Mouse (Mus musculus) kidney, postnatal 0 days (tissue): ENCODE data around the gene Odf2l. TPM values are rescaled to one million over a fixed set of nuclear protein-coding genes. Genes with fewer than 3 reads are reported as not detected.

Source experiments
- ATAC-seq: fragments of 200-750 bp; cut with Nextera tagmentation; replicated peaks from 2 replicates; pipeline ENCODE4 v1.8.0; 2017; ENCODE audit warnings: low read depth, moderate number of reproducible peaks, moderate TSS enrichment, moderate library complexity; ENCODE audit not compliant: low FRiP score
- DNase-seq: peaks from one replicate; pipeline ENCODE4 v3.0.0-alpha.2; 2016; ENCODE audit warnings: low spot score
- H3K27ac ChIP-seq: fragments of 300-500 bp; sonication (generic); 2 replicates; pipeline ENCODE4 v1.5.1; 2014; ENCODE audit warnings: mild to moderate bottlenecking
- H3K27me3 ChIP-seq: fragments of 300-500 bp; sonication (generic); 2 replicates; pipeline ENCODE4 v1.6.1; 2014; ENCODE audit warnings: low read length, mixed read lengths; ENCODE audit not compliant: insufficient read depth
- H3K36me3 ChIP-seq: fragments of 300-500 bp; sonication (generic); 2 replicates; pipeline ENCODE4 v1.6.1; 2014; ENCODE audit warnings: low read length, mixed read lengths; ENCODE audit not compliant: insufficient read depth
- H3K4me1 ChIP-seq: fragments of 300-500 bp; sonication (generic); replicated peaks from 2 replicates; pipeline ENCODE4 v1.6.1; 2014; ENCODE audit warnings: antibody characterized with exemption, low read length, mixed read lengths; ENCODE audit not compliant: insufficient read depth
- H3K4me2 ChIP-seq: fragments of 300-500 bp; sonication (generic); 2 replicates; pipeline ENCODE4 v1.6.1; 2014; ENCODE audit warnings: mild to moderate bottlenecking, low read length, moderate library complexity, mixed read lengths
- H3K4me3 ChIP-seq: fragments of 300-500 bp; sonication (generic); replicated peaks from 2 replicates; pipeline ENCODE4 v1.5.1; 2014; ENCODE audit warnings: low read depth, low read length
- H3K9ac ChIP-seq: fragments of 300-500 bp; sonication (generic); 2 replicates; pipeline ENCODE4 v1.6.1; 2014; ENCODE audit warnings: low read depth, low read length
- H3K9me3 ChIP-seq: fragments of 300-500 bp; sonication (generic); replicated peaks from 2 replicates; pipeline ENCODE4 v1.6.1; 2016; ENCODE audit warnings: low read length, inconsistent platforms, mixed read lengths
- CTCF ChIP-seq: IDR thresholded peaks from 2 replicates; pipeline ENCODE4 v1.5.1; 2016; ENCODE audit warnings: antibody characterized with exemption, low read depth, mild to moderate bottlenecking, moderate library complexity
- WGBS: fragments of 180-500 bp; shearing (Covaris S2); extraction: QIAGEN DNeasy Blood & Tissue Kit; methylation state at CpG from one replicate; pipeline ENCODE4 v1.1.7; 2014; 5-methylcytosine and 5-hydroxymethylcytosine counted together
- polyA plus RNA-seq: library from polyadenylated mRNA; unstranded; fragments of >200 nt; fragmentation: Nextera tagmentation; extraction: Ambion mirVana; gene quantifications from 2 replicates; pipeline ENCODE4 v1.2.1, GENCODE M21; 2015

Gene Odf2l
- polyA plus RNA-seq, 1 experiment from 2014 or later, result 15.3 TPM

DNA sequence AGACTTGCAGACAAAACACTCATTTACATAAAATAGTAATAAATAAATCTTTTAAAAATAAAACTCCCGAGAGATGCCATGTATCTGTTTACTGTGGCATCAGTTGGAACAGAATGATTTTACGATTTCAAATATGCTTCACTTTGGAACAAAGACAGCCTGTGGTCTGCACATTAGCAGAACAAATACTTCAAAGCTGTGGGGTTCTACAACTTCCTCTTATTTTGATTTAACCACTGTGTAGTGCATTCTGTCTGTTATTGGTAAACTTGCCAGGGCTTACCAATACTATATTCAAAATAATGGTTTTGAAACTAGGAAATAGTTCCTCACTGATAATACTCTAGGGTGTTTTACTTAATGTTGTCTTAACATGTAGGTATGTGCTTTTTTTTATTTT is 8.2 kb downstream of the Odf2l start:
- H3K4me1 ChIP-seq, result no peaks in the 10 kb centered on the region
- H3K9me3 ChIP-seq, result no peaks in the 10 kb centered on the region
- H3K9ac ChIP-seq, result no peak overlapping the region
- no peak for ATAC-seq
- no peak overlapping the region for H3K27ac ChIP-seq
- H3K4me3 ChIP-seq, result no peak overlapping the region
- WGBS, result 84% methylated on average over 2 of the region's 2 CpGs
- no peak for TF ChIP-seq CTCF
- no peaks in the 10 kb centered on the region for H3K27me3 ChIP-seq
- H3K4me2 ChIP-seq, result no peak overlapping the region
- H3K36me3 ChIP-seq, result 0 out of 2 replicates have a peak, but pooled peaks cover 10% of the 10 kb centered on the region
- DNase-seq, result no peak

DNA sequence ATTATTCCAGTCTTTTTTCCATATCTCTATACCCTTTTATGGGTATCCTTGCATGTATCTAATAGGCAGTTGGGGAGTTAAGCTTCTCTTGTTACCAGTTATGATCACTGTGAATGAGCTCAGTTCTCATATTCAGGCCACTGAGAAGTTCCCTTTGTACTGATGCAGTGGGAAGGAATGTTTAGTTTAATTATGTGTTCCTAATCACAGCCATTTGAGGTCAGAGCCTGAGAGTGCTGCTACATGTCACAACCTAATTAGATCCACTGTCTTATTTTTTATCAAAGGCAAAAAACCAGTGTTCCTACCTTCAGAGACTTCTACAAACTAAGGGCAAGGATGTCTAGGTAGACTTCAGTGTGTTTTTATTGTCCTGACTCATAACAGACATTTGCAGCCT is 11.0 kb downstream of the Odf2l start:
- DNase-seq, result no peak

DNA sequence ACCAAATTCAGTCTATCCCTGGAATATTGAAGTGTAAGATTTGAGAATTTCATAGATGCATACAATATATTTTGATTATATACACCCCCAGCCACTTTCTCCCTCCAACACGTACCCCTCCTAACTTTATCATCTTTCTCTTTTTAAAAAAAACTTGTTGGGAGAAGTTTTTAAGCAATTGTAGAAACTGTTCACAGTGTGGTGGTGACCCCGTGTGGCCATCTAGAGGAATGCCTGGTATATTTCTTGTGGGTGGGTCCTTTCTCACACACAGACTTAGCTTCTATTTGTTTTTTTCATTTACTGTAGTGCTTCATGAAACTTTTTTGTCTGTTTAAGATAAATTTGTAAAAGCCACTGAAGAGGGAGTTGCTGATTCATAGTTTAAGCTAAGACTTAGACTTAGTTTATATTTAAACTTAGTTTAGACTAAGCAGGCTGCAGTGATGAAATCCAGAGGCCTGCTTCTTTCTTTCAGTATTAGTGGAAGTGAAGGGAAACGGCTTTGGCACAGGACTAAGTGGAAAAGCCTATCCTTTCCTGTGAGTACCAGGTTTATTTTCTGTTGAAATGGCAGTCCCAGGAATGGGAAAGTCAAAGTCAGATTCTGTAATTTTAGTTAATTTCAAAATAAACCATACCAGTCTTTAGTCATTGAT is 13.0 kb downstream of the Odf2l start:
- Histone ChIP-seq H3K4me1 (no peaks in the 10 kb centered on the region), H3K27me3 (no peaks in the 10 kb centered on the region), H3K27ac (no peak overlapping the region), H3K4me2 (no peak overlapping the region), H3K36me3 (peaks cover 18% of the 10 kb centered on the region; the same call in 1 of the 2 replicates), H3K4me3 (no peak overlapping the region), H3K9ac (no peak overlapping the region), H3K9me3 (no peaks in the 10 kb centered on the region)
- ATAC-seq, result 0 out of 2 replicates have a peak, but pooled peaks have one; percentile 21
- peak; percentile 85 for DNase-seq
- TF ChIP-seq CTCF, result peak; percentile 90
- WGBS, result 22% methylated on average over 3 of the region's 3 CpGs

More for the DNA sequence above, 11.0 kb downstream of the Odf2l start:
- Histone ChIP-seq H3K9me3 (no peaks in the 10 kb centered on the region), H3K4me1 (no peaks in the 10 kb centered on the region), H3K4me2 (no peak overlapping the region), H3K36me3 (peaks cover 18% of the 10 kb centered on the region; the same call in 1 of the 2 replicates), H3K9ac (no peak overlapping the region), H3K27me3 (no peaks in the 10 kb centered on the region), H3K4me3 (no peak overlapping the region), H3K27ac (no peak overlapping the region)
- no peak for TF ChIP-seq CTCF
- ATAC-seq, result no peak

DNA sequence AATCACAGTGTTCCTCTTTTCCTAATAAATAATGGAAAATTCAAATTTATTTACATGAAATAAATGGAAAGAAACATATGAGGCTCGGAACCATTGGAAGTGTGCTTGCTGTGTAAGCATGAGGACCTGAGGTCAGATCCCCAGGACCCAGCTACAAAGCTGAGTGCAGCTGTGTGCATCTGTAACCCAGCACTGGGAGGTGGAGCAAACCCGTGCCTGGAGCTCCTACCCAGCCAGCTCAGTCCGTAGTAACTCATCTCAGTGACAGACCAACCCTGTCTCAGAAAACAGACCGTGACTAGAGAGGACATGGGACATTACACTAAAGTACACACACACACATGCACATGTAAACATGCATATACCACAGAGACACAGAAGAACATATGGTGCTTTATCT is 21.8 kb downstream of the Odf2l start:
- Histone ChIP-seq H3K9ac (no peak overlapping the region), H3K27me3 (no peaks in the 10 kb centered on the region), H3K4me2 (no peak overlapping the region), H3K27ac (no peak overlapping the region), H3K4me3 (no peak overlapping the region), H3K36me3 (0 out of 2 replicates have a peak, but pooled peaks cover 4% of the 10 kb centered on the region), H3K9me3 (no peaks in the 10 kb centered on the region), H3K4me1 (no peaks in the 10 kb centered on the region)
- DNase-seq, result no peak
- no peak for ATAC-seq
- TF ChIP-seq CTCF, result no peak
- 56% methylated on average over 4 of the region's 4 CpGs for WGBS

DNA sequence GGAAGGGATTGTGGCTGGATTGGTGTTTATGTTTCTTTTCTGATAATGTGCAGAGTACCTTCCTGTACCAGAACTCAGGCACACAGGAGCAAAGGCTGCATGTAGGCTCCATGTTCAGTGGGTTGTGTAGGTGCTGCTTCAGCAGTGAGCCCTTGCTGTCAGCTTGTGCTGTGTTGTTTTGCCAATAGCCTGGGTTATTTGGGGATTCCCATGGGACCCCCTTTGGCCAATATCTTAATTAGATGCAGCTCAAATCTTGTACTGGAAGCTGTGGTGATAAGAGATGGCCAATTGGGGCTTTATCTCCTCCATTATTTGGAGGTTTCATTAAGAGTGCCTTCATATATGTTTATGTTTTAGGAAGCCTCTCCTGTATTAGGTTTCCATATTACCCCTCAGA is 24.5 kb downstream of the Odf2l start:
- Histone ChIP-seq H3K9ac (no peak overlapping the region), H3K27ac (no peak overlapping the region), H3K4me1 (no peaks in the 10 kb centered on the region), H3K36me3 (no peaks in the 10 kb centered on the region), H3K4me3 (no peak overlapping the region), H3K4me2 (no peak overlapping the region), H3K9me3 (no peaks in the 10 kb centered on the region), H3K27me3 (no peaks in the 10 kb centered on the region)
- no peak for DNase-seq
- ATAC-seq, result no peak
- TF ChIP-seq CTCF, result no peak

DNA sequence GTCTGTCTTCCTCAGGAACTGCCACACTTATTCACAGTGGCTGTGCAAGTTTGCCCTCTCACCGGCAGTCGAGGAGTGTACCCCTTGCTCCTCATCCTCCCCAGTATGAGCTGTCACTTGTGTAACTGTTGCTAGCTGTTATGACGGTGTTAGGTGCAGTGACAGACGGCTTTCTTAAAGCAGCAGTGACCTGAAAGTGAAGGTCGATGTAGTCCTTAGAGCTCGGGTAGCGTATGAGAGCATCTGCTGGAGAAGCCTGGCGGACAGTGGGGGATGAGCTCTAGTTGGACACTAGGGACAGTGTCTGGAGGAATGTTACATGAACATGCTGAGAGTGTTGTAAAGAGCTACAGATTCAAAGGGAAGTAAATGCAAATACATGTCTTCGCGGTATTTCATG is 25.5 kb downstream of the Odf2l start:
- 85% methylated on average over 10 of the region's 10 CpGs for WGBS
- H3K27me3 ChIP-seq, result no peaks in the 10 kb centered on the region
- no peak for TF ChIP-seq CTCF

DNA sequence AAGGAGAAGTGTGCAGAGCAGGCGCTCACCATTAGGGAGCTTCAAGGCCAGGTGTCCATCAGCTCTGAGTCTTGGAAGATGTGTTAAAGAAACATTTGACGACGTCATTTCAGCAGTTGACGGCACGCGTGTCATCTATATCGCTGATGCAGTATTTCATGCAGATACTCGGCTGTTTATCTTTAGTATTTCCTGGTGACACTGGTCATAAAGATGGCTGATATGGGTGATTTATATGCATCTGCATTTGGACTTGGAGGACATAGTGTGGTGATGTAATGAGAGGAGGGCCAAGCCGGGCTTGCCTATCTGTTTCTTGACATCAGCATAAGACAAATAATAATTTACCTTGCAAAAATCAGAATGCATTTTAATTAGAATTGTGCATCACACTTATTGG is 28.5 kb downstream of the Odf2l start:
- 77% methylated on average over 9 of the region's 9 CpGs for WGBS
- DNase-seq (no peak), ATAC-seq (no peak)
- no peak overlapping the region for H3K4me3 ChIP-seq
- H3K27me3 ChIP-seq, result no peaks in the 10 kb centered on the region
- H3K27ac ChIP-seq, result no peak overlapping the region
- no peaks in the 10 kb centered on the region for H3K9me3 ChIP-seq
- H3K9ac ChIP-seq, result no peak overlapping the region
- H3K4me1 ChIP-seq, result no peaks in the 10 kb centered on the region
- no peak overlapping the region for H3K4me2 ChIP-seq
- 0 out of 2 replicates have a peak, but pooled peaks cover 4% of the 10 kb centered on the region for H3K36me3 ChIP-seq
- TF ChIP-seq CTCF, result no peak

More for the DNA sequence above, 25.5 kb downstream of the Odf2l start:
- Histone ChIP-seq H3K27ac (no peak overlapping the region), H3K36me3 (no peaks in the 10 kb centered on the region), H3K9me3 (no peaks in the 10 kb centered on the region), H3K4me1 (no peaks in the 10 kb centered on the region), H3K4me2 (no peak overlapping the region), H3K4me3 (no peak overlapping the region), H3K9ac (no peak overlapping the region)
- ATAC-seq, result no peak
- DNase-seq, result no peak
